Mouse (Mus musculus) inflammation-experienced regulatory T-cells, adult 6 months (primary cell): ENCODE measurements around the gene Dock2. TPM values are rescaled to one million over a fixed set of nuclear protein-coding genes. Genes with fewer than 3 reads are reported as not detected.
A peak's percentile ranks its signal among the peaks of the same experiment; 100 is the strongest.
"Not testable (repeated sequence)": the region's sequence is repeated elsewhere in the genome, so short reads cannot be mapped to it uniquely, and the experiment has no call there.

Experiments used
- ATAC-seq: one replicate; pipeline ENCODE4 v1.8.0; 2017
- polyA plus RNA-seq, 3 experiments: library from polyadenylated mRNA; unstranded; fragments of 100-300 nt; shearing (Covaris generic); gene quantifications; one replicate each; pipeline ENCODE4 v1.2.1; 2017

The Dock2 gene
- 100 to 1,000 TPM; 257 to 323 (median 288) TPM for polyA plus RNA-seq

DNA sequence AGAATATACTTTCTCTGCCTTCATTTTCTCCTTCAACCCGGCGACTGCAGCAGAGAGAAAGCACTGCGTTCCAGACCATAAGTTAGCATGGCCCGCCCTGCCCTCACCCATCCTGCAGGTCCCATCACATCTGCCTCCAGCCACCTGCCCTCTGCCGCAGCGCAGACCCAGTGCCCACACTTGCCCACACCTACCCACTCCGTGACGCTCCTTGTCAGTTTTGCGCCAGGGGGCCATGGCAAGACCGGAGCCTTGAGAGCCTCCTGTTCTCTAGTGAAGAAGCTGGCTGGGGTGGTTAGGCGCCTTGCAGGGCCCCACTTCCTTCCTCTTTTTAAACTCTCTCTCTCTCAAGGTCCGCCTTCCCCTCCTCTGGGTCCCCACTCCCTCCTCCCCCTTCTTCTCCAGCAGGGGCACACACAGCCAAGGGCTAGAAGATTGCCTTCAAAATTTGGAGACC, at the start of gene Dock2:
TSS of gene Dock2 (minus strand) at position 306 of the 457 bp plus-strand sequence.
- peak; percentile 47 for ATAC-seq

DNA sequence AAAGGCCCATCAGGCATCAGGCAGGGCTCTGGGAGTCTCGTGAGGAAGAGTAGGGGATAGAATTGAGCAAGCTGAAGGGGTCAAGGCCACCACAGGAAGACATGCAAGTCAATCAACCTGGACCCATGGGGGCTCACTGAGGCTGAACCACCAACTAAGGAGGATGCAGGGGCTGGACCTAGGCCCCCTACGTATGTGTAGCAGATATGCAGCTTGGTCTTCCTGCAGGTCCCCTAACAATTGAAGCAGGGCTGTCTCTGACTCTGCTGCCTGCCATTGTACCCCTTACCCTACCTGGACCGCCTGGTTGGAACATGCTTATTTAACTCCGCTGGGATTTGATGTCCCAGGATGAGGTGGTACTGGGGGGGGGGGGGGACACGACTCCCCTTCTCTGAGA, 49.0 kb upstream of the Dock2 start:
- no peak for ATAC-seq

DNA sequence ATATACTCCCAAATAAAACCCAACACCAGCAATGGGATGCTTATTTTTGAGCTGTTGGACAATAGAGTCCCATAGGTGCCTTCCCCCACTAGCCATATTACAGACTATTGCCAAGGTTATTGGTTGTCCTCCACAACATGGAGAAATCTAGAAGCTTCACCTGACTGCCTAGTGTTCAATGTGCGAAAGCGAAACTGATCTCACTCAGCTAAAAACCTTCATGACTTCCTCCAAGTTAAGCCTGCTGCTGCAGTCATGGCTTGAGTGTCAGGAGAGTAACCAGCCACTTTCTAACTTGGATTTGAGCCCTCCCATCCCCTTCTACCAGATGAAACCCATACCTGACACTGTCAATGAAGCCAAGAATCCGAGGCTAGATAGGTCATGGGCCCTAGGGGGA, 44.1 kb upstream of the Dock2 start:
- no peak for ATAC-seq

DNA sequence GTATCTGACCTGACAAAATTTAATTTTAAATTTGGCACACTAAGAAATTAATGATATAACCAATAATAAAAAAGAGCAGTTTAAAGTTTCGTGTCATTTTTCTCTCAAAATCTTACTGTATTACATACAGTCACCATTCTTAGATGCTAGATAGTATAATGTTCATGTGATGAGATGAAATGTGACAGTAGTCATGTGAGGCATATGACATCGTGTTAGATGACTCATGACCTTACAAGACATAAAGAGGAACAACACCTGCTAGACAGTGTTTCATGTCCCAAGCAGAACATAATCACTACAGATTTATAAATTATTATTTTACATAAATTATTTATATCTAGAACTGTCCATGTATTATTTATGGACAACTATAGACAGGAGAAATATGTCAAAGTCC, 43.2 kb upstream of the Dock2 start:
- ATAC-seq, result no peak

DNA sequence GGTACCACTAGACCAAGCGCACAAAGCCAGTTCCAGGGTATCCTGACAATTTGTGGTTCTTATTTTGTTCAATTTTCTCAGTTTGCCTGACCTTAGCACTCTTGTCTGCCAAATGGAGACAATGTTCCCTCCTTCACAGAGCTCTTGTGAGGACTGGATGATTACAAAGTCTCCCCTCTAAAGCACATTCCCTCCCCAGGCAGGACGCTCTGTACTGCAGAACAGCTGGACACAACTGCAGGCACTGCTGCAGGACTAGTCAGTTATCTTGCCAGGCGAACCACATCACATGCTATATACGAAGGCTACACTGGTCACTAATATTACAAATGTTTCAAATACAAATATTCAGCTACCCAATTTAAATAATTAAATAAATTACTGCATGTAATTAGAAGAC, 41.1 kb upstream of the Dock2 start:
- ATAC-seq, result no peak

DNA sequence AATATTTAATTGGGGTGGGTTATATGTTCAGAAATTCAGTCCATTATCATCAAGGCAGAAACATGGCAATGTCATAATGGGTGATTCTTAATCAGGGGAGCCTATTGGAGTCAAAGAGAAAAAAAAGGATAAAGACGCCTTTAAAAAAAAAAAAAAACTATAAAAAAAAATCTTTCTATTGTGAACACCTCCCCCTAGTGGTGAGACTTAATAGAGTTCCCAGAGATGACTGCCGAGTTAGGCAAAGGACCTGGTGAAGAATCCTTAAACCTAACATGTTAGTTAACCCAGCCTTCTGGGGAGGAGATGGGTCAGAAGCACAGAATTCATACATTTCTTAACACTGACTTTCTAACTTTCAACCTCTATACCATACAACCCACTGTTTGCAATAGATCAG, 31.1 kb upstream of the Dock2 start:
- ATAC-seq, result peak; percentile 43

DNA sequence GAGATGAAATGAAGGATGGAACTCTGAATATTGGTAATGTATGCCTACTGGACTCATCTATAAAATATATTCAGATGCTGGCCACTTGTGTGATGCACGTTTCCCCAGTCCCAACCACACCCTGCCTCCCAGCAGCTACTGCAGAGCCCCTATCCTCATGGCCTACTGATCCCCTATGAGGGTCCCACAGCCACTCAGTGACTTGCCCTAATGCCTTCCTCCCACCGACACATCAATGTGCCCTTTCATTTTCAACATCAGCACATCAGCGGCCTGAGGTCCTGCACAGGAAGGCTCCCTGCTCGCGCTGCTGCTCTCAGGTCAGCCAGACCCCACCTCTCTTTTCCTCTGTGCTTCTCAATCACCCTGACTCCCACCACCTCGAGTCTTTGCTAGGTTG, 30.6 kb upstream of the Dock2 start:
- ATAC-seq, result no peak

DNA sequence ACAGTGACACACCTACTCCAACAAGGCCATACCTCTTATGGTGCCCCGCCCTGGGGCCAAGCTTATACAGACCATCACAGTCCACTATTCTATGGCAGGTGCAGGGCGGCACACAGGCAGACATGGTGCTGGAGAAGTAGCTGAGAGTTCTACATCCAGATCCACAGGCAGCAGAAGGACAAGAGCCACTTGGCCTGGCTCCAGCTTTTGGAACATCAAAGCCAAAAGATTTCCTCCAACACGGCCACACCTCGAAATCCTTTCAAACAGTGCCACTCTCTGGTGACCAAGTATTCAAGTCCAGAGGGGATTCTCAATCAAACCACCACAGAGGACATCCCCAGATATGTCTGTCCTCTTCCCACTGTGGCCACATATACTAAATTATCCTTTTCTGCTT, 21.3 kb upstream of the Dock2 start:
- not testable (repeated sequence) for ATAC-seq

DNA sequence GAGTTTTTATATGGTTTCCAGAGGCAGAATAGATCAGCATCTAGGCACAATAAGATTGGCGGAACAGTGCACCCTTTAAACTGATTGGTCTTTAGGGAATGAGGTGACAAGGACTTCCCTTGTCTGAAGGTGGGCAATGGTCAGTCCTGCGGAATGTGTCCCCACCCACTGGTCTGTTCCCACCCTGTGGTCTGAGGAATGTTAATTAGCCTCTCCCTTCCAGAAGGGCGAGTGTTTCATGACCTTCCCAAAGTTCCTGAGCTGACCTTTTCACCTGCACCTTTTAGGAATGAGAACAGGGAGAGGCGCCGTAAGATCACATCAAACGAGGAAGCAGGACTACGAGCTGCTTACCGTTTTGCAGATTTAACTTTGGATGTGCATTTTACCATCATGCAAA, 14.4 kb upstream of the Dock2 start:
- not testable (repeated sequence) for ATAC-seq

DNA sequence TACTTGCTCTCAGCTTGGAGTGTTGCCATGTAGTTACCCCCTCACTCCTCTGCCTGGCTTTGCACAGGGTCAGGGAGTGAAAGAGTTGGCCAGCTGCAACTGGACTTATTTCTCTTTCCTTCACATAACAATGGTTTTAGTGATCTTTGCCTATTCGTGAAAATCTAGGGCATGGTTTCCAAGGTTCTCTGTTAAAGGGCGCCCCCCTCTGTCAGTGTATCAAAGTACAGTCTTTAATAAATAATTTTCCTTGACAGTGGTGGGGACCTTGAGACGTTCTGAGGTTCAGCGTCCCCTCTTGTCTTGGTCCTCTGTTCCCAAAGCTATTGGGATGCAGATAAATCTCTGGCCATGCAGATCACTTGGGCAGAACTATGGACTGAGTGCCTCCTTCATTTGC, 12.4 kb upstream of the Dock2 start:
- peak; percentile 43 for ATAC-seq

DNA sequence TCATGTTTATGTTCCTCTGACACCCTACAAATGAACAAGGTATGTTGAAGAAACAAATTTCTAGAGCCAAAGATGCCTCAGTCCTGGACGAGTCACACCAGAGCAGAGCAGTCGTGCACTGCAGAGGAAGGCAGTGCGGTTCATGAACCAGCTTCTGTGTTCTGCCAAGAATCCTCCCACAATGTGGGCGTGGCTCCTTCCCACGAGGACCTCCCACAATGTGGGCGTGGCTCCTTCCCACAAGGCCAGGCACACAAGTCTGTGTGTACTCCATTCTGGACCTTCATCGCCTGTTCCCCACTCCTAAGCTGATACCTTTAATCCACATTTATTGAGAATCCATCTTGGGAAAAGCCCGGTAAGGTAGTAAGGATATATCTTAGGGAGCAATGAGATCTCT, 8.2 kb upstream of the Dock2 start:
- no peak for ATAC-seq

DNA sequence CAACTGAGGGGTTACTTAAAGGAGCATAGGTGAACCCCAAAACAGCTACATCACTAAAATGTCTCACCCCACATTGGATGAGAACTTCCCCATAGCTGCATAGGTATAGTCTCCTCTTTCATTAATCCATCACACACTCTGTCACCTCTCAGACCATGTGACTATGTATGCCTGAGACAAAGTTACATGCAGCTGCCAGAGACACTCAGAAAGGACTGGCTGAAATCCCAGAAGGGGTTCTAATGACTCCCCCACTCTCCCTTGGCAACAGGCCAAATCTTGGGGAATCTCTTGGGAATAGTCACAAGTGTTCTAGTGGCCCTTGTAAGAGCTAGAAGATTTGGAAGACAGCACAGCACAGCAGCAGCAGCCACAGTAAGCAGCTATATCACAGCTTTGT, 1.2 kb upstream of the Dock2 start:
- ATAC-seq, result no peak

DNA sequence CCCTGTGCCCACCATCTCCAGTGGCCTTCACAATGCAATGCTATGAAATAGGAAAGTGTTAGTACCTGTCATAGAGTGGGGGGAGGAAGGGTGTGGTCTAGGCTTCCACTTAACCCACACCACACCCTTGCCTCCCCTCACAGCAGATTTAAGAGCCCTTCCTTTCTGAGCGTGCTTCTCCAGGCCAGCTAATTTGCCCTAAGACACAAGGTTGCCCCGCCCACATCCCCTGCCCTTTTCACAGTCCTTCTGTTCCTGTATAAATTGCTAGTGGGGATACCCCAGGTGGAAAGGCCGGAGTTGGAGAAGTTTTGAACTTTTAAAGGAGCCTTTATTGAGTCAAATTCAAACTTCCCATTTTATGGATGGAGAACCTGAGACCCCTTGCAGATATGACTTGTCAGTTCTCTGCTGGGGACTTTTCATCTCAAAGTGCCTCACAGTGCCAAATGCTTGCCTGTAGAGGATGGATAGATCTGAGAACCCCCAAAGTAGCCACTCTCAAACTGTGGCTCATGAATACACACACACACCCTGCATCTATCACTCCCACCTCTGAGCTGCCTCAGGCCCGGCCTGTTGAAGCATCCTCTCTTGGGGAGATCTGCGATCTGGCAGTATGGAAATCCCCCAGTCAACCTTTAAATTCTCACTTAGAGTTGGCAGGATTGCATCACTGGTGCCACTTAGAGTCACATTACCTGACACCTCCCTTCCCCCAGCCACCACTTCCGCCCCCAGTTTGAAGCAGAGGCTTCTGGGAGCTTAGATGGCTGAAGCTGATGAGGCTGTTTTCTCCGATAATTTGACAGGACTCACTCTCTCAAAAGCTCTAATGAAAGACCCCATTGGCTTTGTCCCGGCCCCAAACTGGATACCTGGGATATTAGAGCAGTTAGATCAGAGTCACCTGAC, 919 bp downstream of the Dock2 start:
- ATAC-seq, result peak; percentile 89

DNA sequence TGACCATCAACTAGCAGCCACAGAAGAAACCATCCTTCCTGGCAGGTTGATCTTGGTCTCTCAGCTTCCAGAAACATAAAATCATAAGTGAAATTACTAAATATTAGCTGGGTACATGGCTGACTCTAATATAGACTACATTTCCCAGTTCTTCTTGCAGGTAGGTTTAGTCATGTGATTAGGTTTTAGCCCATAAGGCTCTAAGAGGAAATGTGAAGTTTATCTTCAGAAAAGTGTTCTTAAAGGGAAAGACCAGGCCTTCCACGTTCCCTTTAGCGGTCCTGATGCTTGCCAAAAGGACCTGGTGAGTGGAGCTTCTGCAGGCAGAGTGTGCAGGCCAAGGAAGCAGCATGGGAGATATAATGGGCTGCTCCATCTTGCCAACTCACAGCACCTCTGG, 2.9 kb downstream of the Dock2 start:
- no peak for ATAC-seq

DNA sequence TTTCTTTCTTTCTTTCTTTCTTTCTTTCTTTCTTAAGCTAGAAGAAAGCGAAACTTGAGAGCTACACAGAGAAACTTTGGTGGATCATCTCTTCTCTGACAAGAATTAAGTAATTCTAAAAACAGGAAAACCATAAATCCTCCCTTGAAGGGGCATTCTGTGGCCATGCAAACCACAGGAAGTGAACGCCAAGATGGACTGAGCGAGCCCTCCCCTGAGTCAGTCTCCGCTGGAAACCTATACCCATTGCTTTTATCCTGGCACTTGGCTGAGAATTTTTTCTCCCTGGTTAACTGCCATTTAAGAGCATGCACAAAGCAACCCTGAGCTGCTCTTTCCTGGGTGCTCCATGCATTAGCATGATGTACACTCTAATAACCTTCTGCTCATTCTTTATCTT, 3.7 kb downstream of the Dock2 start:
- no peak for ATAC-seq

DNA sequence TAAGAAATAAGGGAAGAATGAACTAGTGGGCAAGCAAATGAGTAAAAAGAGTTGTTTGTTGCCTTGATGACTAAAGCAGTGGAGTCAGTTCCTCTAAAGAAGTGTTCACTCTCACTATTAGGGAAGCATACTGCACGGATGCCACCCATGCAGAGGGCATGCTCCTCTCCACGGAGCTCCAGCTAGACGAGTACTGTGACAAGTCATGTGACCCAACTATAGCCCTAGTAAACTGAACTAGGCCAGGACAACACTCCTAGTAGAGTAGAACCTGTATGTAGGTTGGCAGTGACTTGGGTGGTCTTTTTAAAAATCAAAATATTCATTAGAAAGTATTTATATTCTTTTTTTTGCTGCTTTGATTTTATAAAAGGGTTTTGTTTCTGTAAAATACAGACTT, 5.3 kb downstream of the Dock2 start:
- no peak for ATAC-seq

DNA sequence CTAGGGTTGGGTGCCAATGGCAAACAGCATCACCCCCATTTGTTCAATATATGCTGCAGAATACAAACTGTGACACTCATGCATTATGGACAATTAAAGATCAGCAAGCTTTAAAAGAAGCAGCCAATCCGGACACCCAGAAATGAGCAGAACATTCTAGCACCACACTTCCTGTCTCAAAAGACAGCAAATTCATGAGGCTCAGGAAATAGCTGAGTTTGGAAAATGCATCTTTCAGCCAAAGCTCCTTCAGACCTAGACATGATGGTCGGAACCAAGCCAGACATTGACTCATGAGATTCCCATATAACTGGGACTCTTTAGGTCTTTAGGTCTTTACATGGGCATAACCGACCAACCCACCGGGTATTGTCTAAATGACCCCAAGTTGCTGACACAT, 6.2 kb downstream of the Dock2 start:
- peak; percentile 51 for ATAC-seq

DNA sequence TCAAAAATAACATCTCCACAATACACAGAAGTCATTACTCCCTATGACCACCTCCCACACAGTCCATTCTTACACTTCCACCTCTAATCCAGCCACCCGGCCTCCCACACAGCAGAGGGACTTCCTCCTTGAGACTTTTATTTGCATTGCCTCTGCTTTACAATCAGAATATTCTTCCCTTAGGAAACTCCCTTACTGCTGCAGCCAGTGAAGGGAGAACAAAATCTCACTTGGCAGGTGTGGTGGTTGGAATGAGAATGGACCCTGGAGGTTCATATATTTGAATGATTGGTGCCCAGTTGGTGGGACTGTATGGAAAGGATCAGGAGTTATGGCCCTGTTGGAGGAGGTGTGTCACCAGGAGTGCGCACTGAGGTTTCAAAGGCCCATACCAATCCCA, 7.6 kb downstream of the Dock2 start:
- ATAC-seq, result no peak

DNA sequence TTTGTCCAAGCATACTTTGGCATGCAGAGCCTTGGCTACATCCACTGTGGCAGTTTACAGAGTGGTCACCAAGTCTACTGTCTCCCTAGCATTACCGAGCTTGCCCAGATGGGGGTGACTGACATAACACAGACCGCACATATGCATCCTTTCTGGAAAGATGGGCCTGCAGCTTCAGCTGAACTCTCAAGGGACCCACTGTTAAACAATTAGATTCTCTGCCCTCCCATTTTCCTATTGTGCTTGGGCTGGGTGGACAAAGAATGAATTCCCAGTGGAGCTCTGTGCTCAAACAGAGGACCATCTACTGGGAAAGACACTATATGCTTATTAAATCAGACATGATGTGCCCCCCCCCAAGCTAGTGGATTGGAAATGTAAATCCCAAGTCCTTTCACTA, 9.1 kb downstream of the Dock2 start:
- no peak for ATAC-seq

DNA sequence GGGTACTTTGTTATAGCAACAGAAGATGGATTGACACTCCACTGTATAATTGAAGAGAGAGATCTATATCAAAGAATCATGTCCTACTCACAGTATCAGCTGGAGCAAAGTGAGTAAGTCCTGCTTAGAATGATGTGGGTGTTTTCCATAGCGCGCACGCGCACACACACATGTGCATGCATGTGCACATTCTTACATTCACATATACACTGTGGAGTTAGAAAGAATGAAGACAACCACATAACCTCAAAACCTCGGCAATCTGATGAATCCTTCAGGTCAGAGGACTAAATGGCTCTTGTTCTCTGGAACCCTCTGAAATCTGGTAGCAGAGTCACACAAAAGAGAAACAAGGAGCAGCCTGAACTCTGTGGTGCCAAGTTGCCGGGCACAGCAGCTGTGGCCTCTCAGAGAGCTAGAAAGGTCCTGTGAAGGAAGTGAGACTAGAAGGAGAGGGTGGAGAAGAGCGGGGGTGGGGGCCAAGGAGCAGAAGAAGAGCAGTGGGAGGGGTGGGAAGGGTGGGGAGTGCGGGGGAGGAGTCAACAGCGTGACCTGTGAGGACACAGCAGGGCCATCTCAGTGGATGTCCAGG, 10.3 kb downstream of the Dock2 start:
- ATAC-seq, result no peak

DNA sequence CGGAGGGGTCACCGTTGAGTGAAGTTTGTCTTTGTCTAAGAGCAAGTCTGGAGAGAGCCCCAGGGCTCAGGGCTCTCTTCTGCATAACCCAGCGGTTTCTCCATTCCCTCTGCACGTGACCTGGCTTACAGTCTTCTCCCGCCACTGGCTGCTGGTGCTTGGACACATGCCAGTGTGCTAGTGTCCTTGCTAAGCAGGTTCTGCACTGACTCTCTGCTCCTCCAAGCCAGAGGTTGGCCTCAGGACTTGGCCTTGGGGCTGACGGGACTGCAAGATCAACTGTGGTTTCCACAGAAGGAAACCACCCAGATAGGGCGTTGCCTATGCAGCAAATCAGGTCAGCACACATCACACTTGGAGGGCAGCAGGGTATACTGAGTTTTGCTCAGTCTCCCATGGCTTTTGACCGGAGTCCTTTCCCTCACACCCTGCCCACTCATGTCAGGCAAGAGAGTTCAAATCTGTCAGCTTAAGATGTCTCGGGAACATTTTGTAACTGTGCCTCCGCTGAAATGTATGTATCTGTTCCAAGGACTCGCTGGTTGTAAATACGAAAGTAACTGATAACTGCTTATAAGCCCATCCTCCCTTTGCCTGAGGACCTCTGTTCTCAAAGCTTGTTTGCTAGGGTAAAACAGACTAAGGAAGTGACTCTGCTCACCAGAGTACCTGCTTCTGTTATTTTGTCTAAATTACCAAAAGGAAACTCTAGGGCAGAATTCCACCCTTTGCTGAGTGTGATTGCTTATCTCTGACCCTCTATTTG, 12.3 kb downstream of the Dock2 start:
- ATAC-seq, result peak; percentile 63

DNA sequence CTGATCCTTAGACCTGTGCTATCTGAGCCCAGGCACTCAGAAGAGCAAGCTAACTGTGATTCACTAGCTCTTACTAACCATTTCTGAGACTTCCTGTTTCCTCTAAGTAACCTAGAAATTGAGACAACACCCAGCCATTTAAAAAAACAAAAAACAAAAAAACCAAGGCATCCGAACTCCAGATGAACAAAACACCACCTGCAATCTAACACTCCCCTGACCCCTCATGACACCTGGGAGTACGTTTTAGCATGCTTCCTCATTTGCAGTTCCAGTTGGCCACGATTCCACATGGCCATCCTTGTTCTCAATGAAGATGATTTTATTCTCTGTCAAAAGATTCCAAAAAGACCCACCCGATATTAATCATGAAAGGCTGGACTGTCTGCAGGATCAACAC, 13.0 kb downstream of the Dock2 start:
- peak; percentile 45 for ATAC-seq

DNA sequence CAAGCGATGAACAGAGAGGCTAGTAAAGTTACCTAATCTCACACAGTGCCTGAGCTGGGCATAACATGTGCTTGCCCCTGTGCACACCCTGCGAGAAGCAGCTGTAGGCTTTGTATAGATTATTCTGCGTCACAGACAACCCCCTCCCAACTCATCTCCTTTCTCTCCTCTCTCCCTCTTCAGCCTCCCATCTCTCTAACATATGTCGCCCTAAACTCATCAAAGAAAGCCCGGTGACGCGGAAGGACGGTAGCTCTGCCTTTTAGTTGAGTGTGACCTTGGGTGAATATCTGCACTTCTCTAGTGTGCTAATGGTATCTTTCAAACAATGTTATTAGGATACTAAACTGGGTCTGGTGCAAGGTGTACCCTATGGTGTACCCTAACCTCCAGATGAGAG, 13.7 kb downstream of the Dock2 start:
- ATAC-seq, result no peak

DNA sequence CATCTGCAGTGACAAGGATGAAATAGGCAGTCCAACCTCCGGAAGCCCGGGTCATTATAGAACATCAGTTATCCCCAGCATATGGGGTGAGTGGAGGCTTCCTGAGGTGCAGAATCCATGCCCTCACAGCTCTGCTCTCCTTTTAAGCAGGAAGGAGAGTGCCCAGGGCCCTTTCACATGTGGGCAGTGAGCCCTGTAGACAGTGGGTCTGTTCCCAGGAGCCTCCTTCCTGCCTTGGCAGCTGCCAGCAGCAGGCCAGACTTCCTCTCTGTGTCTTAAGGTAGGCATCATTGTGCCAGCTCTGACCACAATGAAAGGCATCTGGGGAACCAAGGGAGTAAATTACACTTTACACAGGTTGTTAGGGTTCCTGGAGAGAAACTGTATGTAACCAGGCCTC, 14.3 kb downstream of the Dock2 start:
- peak; percentile 18 for ATAC-seq
